Mouse (Mus musculus) retina, postnatal 1 day (tissue): Measurements from ENCODE around the gene Ppp1r7.
"Not testable (repeated sequence)": the region's sequence is repeated elsewhere in the genome, so short reads cannot be mapped to it uniquely, and the experiment has no call there.

Experiments
- DNase-seq: peaks from one replicate; pipeline ENCODE4 v3.0.0-alpha.2; 2012

The Ppp1r7 gene

GRCm38 (mm10) chr1:93342648-93343503 is at the start of gene Ppp1r7, which contains the start of gene Pask:
Ppp1r7 (plus strand) TSS chr1:93342854.
Pask (minus strand) TSS chr1:93343482.
- DNase-seq = peak; percentile 99

GRCm38 (mm10) chr1:93294491-93294890 is 48.2 kb upstream of the Ppp1r7 start:
- DNase-seq = not testable (repeated sequence)

GRCm38 (mm10) chr1:93299791-93300190 is 42.9 kb upstream of the Ppp1r7 start:
- no peak for DNase-seq

GRCm38 (mm10) chr1:93300578-93300977 is 42.1 kb upstream of the Ppp1r7 start:
- DNase-seq = peak; percentile 12

GRCm38 (mm10) chr1:93305581-93306337 is 36.9 kb upstream of the Ppp1r7 start, which contains the start of gene Mterf4:
Mterf4 (minus strand) TSS chr1:93305915.
- DNase-seq = peak; percentile 92

GRCm38 (mm10) chr1:93323973-93324372 is 18.7 kb upstream of the Ppp1r7 start:
- no peak for DNase-seq

GRCm38 (mm10) chr1:93326446-93326845 is 16.2 kb upstream of the Ppp1r7 start:
- no peak for DNase-seq

- DNase-seq = no peak
Measured at GRCm38 (mm10) chr1:93334621-93335020, 8.0 kb upstream of the Ppp1r7 start.

GRCm38 (mm10) chr1:93343504-93344047 is 922 bp downstream of the Ppp1r7 start:
- DNase-seq = peak; percentile 99

GRCm38 (mm10) chr1:93347176-93347575 is 4.5 kb downstream of the Ppp1r7 start:
- no peak for DNase-seq

GRCm38 (mm10) chr1:93349701-93350100 is 7.0 kb downstream of the Ppp1r7 start:
- DNase-seq = no peak

GRCm38 (mm10) chr1:93352724-93353123 is 10.1 kb downstream of the Ppp1r7 start:
- no peak for DNase-seq

GRCm38 (mm10) chr1:93362661-93363060 is 20.0 kb downstream of the Ppp1r7 start:
- no peak for DNase-seq

GRCm38 (mm10) chr1:93365641-93366040 is 23.0 kb downstream of the Ppp1r7 start:
- DNase-seq = no peak

GRCm38 (mm10) chr1:93373665-93374064 is 31.0 kb downstream of the Ppp1r7 start, which contains the start of gene Ano7:
Ano7 (plus strand) TSS chr1:93373930.
- no peak for DNase-seq

- DNase-seq = no peak
Measured at GRCm38 (mm10) chr1:93377307-93377706, 34.7 kb downstream of the Ppp1r7 start.

- DNase-seq = no peak
Measured at GRCm38 (mm10) chr1:93379117-93379516, 36.5 kb downstream of the Ppp1r7 start.

- DNase-seq = no peak
Measured at GRCm38 (mm10) chr1:93387198-93387597, 44.5 kb downstream of the Ppp1r7 start.

- peak; percentile 8 for DNase-seq
Measured at GRCm38 (mm10) chr1:93388906-93389305, 46.3 kb downstream of the Ppp1r7 start.

- no peak for DNase-seq
Measured at GRCm38 (mm10) chr1:93401191-93402052, 58.8 kb downstream of the Ppp1r7 start.

- DNase-seq = no peak
Measured at GRCm38 (mm10) chr1:93403403-93403802, 60.7 kb downstream of the Ppp1r7 start.
